Mouse (Mus musculus) embryonic facial prominence, embryonic 15.5 days (tissue): ENCODE data around the gene Tex44. TPM values are rescaled to one million over a fixed set of nuclear protein-coding genes. Genes with fewer than 3 reads are reported as not detected.
A peak's percentile ranks its signal among the peaks of the same experiment; 100 is the strongest.

Experiments used
- ATAC-seq: fragments of 200-750 bp; cut with Nextera tagmentation; 2 replicates; pipeline ENCODE4 v1.8.0; 2017; ENCODE audit warnings: low read depth, moderate TSS enrichment; ENCODE audit not compliant: insufficient number of reproducible peaks, low FRiP score, low TSS enrichment
- H3K27ac ChIP-seq: fragments of 300-500 bp; sonication (generic); replicated peaks from 2 replicates; pipeline ENCODE4 v1.5.1; 2015; ENCODE audit warnings: mild to moderate bottlenecking, inconsistent platforms
- H3K27me3 ChIP-seq: fragments of 300-500 bp; sonication (generic); 2 replicates; pipeline ENCODE4 v1.6.1; 2015; ENCODE audit warnings: inconsistent platforms
- H3K36me3 ChIP-seq: fragments of 300-500 bp; sonication (generic); 2 replicates; pipeline ENCODE4 v1.6.1; 2015; ENCODE audit warnings: mild to moderate bottlenecking, inconsistent platforms
- H3K4me1 ChIP-seq: fragments of 300-500 bp; sonication (generic); 2 replicates; pipeline ENCODE4 v1.6.1; 2015; ENCODE audit warnings: inconsistent platforms
- H3K4me2 ChIP-seq: fragments of 300-500 bp; sonication (generic); replicated peaks from 2 replicates; pipeline ENCODE4 v1.6.1; 2015; ENCODE audit warnings: mild to moderate bottlenecking, inconsistent platforms
- H3K4me3 ChIP-seq: fragments of 300-500 bp; sonication (generic); replicated peaks from 2 replicates; pipeline ENCODE4 v1.5.1; 2015; ENCODE audit warnings: mild to moderate bottlenecking, inconsistent platforms
- H3K9ac ChIP-seq: fragments of 300-500 bp; sonication (generic); 2 replicates; pipeline ENCODE4 v1.6.1; 2015; ENCODE audit warnings: inconsistent platforms
- H3K9me3 ChIP-seq: fragments of 300-500 bp; sonication (generic); replicated peaks from 2 replicates; pipeline ENCODE4 v1.6.1; 2016; ENCODE audit warnings: inconsistent platforms
- WGBS: fragments of 180-500 bp; shearing (Covaris S2); methylation state at CpG from one replicate; pipeline ENCODE4 v1.1.7; 2015; 5-methylcytosine and 5-hydroxymethylcytosine counted together
- polyA plus RNA-seq: library from polyadenylated mRNA; unstranded; fragments of >200 nt; fragmentation: Nextera tagmentation; extraction: Ambion mirVana; gene quantifications from 2 replicates; pipeline ENCODE4 v1.2.1, GENCODE M21; 2015

Gene Tex44
- polyA plus RNA-seq, 1 experiment from 2014 or later: not detected

- H3K9me3 ChIP-seq: no peaks in the 10 kb centered on the region
- peak overlapping the region; percentile 3 for H3K4me3 ChIP-seq
- peak overlapping the region; percentile 47 for H3K4me2 ChIP-seq
- 4% methylated on average over 31 of the region's 31 CpGs for WGBS
- H3K36me3 ChIP-seq: no peaks in the 10 kb centered on the region
- no peaks in the 10 kb centered on the region for H3K27me3 ChIP-seq
- 0 out of 2 replicates have a peak overlapping the region, but pooled peaks have one; percentile 18 for H3K9ac ChIP-seq
- peak overlapping the region; percentile 95 for H3K27ac ChIP-seq
- H3K4me1 ChIP-seq: peaks cover 23% of the 10 kb centered on the region
- peak; percentile 84 for ATAC-seq
Observed at GRCm38 (mm10) chr1:86472197-86472952, 46.2 kb downstream of the Tex44 start.

- Histone ChIP-seq H3K4me3 (no peak overlapping the region), H3K9me3 (no peaks in the 10 kb centered on the region), H3K4me2 (no peak overlapping the region), H3K9ac (no peak overlapping the region), H3K27me3 (no peaks in the 10 kb centered on the region), H3K4me1 (peaks cover 23% of the 10 kb centered on the region), H3K36me3 (no peaks in the 10 kb centered on the region), H3K27ac (peak overlapping the region; percentile 95)
- no peak for ATAC-seq
- 89% methylated on average over 18 of the region's 18 CpGs for WGBS
Observed at GRCm38 (mm10) chr1:86473109-86473760, 47.1 kb downstream of the Tex44 start.

Other genes starting within 250 kb of the Tex44 start
- 4.4 and 5.5 TPM in 2 replicates for gene B3gnt7, start 123.5 kb upstream of the Tex44 start, polyA plus RNA-seq
- gene Ncl, start 66.9 kb upstream of the Tex44 start, polyA plus RNA-seq: 362 and 366 TPM in 2 replicates
- gene Nmur1, start 101 bp upstream of the Tex44 start, polyA plus RNA-seq: not detected in 2 replicates
- gene Ptma, start 100.4 kb downstream of the Tex44 start, polyA plus RNA-seq: 1,945 and 2,079 TPM in 2 replicates
- 70.9 and 74.7 TPM in 2 replicates for gene Pde6d, start 156.3 kb downstream of the Tex44 start, polyA plus RNA-seq
- gene Cops7b, start 156.6 kb downstream of the Tex44 start, polyA plus RNA-seq: 39.1 and 41.2 TPM in 2 replicates
- 10.2 and 10.7 TPM in 2 replicates for gene Nppc, start 244.2 kb downstream of the Tex44 start, polyA plus RNA-seq